Mouse (Mus musculus) telencephalon, adult 2 months (tissue): Measurements from ENCODE around the gene Whrn.

Experiments
- DNase-seq: peaks from one replicate; pipeline ENCODE4 v3.0.0-alpha.2; 2011; ENCODE audit warnings: low read depth, low spot score

Gene Whrn

DNA sequence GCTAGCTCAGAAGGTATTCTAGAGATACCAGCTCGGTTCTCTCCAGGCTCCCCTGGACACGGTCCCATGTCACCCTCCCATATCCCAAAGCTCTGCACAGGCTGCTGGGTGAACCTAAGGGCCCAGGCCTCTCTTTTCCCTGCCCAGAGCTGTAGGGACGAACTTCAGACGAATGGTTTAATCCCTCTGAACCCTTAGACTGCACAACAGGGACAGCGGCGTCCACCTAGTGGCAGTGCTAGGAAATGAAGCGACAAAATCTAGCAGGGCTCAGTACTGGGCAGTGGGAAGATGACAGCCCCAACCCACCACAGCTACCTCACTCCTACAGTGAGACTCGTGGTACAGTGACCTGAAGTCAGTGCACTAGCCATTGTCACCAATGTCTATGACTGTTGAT lies 87.1 kb downstream of the Whrn start:
- no peak for DNase-seq

- no peak for DNase-seq
Measured at GRCm38 (mm10) chr4:63408247-63408646, 87.5 kb downstream of the Whrn start.

GRCm38 (mm10) chr4:63405683-63406082 lies 90.1 kb downstream of the Whrn start:
- no peak for DNase-seq

GRCm38 (mm10) chr4:63405051-63405450 lies 90.7 kb downstream of the Whrn start:
- DNase-seq = no peak

DNA sequence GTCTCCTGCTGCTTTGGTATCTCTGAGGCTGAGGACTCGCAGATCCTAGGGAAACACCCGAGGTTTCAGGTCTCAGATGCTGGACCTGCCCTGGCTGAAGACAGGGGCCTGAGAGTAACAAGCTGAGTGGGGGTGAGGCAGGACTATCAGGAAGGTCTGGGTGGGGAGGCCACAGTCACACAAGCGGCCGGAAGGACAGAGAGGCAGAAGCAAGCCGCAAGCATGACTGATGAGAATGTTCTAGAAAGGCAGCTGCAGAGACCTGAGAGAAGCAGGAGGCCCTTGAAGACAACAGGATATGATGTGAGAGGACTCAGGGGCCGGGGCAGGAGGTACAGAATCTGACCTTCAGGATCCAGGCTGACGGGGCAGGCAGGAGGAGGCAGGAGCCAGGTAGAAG lies 91.6 kb downstream of the Whrn start:
- no peak for DNase-seq

DNA sequence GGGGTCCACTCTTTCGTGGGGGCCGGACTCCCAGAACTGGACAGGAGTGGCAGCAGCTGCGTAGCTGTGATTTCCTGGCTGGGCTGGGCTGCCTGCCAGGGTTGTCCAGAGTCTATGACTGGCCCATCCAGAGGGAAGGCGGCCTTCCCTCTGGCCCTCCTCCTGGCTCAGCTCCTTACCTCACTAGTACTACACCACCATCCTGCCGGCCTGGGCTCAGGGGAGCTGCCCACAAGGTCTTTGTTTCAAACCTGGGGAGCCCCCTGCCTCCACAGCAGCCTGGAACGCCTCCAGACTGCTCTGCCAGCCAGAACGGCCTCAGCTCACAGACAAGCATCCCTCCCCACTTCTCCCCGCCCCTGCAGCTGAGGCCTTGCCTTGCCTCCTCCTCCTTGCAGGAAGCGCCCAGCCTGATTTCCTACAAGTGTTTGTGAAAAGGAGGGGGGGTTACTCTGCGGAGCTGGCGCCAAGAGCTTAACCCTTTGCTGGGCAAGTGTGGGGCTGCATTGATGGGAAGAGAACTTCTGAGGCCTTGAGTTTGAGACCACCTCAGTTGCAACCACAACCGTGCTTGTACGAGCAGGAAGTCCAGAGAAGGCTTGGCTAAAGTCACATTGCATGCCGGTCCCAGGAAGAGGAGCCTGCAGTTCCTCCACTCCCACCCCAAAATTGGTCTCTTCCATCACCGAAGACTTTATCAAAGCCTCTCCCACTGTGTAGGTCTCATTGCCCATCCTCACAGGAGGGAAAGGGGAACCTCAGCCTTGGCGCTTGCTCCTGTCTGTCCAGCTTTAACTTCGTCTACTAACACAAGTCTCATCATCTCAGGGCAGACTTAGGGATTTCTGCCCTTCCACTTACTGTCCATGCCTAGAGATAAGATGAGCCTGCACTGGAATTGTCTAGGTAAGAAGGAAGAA lies 92.5 kb downstream of the Whrn start, which contains the start of gene Akna:
Gene Akna (minus strand): TSS at position 315 of the 920 bp plus-strand sequence.
- DNase-seq = no peak

- no peak for DNase-seq
Measured at GRCm38 (mm10) chr4:63402558-63402957, 93.2 kb downstream of the Whrn start.

DNA sequence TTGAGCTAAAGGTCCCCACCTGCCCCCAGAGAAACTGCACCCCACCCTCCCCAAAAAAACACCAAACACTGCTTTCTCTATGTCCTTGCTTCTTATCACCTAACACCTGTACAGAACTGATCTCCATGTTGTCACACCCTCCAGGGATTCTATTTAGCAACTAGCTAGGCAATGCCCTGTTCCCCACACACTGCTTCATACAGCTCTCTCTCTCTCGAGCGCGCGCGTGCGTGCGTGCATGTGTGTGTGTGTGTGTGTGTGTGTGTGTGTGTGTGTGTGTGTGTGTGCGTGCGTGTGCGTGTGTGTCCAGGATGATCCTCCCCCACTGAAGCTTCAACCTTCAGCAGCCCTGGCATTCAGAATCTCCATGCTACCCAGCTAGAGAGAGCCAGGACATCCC lies 93.7 kb downstream of the Whrn start:
- no peak for DNase-seq

GRCm38 (mm10) chr4:63401620-63402019 lies 94.2 kb downstream of the Whrn start:
- DNase-seq = no peak

GRCm38 (mm10) chr4:63400541-63401306 lies 95.1 kb downstream of the Whrn start:
- DNase-seq = no peak

DNA sequence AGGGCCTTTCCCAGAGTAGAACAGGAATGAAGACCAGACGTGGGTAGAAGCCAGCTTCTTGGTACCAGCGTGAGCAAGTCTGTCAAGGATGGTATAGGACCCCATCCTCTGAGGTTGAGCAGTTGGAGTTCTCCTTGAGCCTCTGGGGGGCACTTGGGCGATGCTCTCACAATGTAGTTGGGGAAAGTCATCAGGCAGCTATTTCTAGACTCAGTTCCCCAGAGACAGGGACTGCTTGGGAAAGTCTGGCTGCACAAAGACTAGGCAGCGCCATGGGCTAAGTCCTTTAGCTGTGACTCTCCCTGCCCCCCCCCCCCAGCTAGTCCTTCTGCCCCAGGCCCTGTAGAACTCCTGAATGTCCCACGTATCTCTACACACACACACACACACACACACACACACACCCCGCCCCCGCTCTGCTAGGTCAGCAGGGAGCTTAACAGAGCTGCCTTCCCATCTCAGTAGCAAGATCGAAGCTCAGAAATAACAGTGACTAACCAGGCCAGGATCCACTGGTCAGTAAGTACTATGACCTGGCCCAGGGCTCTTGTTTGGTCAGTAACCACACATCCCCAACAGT lies 96.0 kb downstream of the Whrn start:
- no peak for DNase-seq

DNA sequence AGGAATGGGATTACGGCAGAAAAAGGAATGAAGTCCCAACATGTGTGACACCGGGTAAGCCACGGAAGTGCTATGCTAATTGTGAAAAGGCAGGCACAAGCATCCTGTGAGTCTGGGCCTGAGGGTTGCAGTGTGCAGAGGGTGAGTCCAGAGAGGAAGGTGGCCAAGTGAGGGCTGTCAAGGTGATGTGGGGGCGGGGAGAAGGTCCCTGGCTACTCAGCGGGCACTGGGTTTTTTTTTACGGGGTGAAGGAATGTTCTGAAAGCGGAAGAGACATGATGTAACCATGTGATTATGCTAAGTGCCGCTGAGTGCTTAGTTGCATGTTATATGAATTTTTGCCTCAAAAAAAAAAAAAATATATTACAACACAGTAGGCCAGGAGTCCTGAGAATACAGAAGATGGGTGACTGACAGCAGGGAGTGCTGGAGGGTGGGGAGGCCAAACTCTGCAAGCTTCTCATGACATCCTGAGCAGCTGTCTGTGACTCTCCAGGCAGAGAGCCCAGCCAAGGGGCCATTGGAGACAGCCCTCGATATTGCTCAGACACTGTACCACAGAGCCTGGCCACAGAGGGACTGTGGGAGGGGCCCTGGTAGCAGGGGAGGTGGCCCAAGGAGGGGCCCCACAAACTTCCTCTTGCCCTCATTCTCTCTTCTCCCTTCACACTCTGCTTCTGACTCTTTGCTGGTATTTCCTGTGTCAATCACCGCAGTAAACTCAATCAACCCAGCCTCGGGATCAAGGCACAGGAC lies 96.8 kb downstream of the Whrn start:
- no peak for DNase-seq

DNA sequence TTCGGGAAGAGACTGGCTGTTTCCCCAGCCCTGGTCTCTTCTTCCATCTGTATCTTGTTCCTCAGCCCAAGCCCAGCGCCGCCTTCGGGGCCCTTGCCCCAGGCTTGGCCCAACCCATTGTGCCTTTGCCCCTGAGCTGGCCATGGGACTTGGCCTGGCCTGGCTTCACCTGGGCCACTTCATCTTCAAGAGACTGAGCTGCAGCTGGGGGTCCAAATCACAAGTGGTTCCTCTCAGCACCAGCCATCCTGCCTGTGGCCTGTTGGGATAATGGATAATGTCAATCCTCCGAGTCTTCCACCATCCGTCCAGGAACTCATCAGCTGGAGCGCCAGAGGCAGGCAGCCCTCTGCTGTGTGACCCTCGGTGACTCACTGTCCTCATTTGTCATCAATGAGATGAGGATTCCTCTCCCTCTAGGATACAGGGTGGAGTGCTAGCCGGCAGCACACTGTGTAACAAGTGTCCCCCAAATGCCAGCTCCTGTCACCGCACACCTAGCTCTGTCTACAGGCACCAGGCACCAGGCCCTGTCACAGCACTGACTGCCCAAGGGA lies 97.7 kb downstream of the Whrn start:
- no peak for DNase-seq

DNA sequence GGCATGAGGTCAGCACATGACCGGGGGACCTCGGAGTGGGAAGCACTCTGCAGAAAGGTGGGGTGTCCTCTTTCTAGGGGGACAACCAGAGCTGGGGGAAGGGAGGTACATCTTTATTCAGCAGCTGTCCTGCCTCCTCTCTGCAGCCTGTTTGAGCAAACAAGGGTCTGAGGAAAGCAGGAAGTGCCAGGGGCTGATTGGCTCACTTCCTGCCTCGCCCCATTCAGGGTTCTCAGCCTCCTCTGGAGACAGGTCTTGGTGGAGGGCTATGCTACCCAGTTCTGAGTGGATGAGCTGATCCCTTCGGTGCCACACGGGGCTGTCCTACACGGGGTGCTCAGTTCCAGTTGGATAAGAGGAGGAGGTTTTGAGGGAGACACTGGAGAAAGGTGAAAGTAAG lies 104.5 kb downstream of the Whrn start:
- DNase-seq = no peak

DNA sequence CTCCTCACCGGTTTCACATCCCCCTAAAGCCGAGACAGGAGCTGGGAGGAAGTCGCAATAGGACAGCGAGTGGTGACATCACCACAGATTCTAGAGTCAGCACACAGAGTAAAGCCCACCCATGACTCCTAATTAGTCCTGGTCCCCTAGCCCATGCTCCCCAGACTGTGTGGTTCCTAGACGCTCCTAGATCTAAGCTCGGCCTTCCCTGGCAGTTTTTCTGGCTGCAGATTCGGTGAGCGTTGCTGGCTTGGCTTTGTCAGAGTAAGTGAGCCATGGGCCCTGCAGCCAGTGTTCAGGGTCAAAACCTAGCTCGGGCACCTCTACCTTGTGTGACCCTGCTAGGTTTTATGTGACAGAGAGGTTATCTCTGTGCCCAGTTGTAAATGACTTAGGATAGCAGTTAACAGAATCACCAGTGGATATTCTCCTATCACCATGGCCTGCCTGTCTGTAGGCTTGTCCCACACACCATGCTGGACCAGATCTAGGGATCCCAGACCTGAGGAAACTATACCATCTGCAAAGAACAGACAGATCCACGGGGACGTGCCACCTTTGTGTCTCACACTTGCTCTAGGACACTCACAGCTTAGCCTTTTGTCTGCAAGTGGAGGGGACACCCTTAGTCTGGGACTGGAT lies 105.8 kb downstream of the Whrn start:
- DNase-seq = no peak

GRCm38 (mm10) chr4:63389121-63389886 lies 106.5 kb downstream of the Whrn start:
- DNase-seq = no peak

- DNase-seq = no peak
Measured at GRCm38 (mm10) chr4:63388029-63388428, 107.8 kb downstream of the Whrn start.

GRCm38 (mm10) chr4:63385784-63386183 lies 110.0 kb downstream of the Whrn start:
- DNase-seq = no peak

DNA sequence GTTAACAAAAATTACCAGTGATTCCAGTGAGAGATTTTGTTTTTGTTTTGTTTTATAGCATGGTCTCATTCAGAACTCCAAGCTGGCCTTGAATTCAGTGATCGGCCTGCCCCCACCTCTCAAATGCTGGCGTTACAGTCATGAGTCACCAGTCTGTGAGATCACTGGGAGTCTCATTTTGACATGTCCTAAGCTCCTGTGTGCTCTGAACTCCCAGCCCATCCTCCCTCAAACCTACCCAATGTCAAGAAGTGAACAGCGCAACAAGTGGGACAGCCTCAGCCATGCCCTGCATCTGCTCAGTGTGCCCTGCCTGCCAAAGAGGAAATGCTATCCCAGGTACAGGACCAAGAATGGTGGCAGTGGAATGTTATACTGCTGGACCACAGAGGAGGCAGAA lies 110.5 kb downstream of the Whrn start:
- no peak for DNase-seq

DNA sequence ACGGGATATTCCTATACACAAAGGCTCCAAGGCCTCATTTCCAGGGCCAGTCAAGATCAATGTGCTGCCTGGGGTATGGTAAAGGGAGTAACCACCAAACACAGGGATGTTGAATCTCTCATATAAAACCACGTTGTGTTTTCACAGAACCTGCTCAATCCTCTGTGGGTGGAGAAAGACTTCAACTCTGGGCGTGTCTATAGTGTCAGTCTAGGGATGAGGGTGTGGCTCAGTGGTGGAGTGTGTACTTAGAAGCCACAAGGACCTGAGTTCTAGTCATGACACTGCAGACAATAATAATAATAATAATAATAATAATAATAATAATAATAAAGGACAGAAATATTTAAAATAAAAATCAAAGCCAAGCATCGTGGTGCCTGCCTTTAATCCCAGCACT lies 111.5 kb downstream of the Whrn start:
- no peak for DNase-seq
